In the genomic region with DNA sequence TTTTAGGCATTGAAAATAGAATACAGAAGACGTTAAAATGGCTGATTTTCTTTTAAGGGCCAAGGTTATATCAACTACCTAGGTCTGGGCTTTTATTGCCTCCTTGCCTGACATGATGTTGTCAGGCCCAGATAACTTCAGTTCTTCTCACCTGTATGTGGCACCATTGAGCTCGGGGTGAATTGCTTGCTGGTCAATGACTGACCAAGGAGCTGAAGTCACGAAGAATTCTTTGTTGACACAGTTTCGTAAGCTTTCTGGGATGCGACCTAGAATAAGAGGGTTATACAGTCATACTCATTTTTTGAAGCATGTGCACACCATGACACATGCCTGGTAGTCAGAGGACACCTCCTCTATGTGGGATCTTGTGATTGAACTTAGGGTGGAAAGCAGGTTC, we compare ENCODE assay signal across 20 mouse cellular contexts.
"Had no signal": no experiment of that assay in that cellular context is flagged by ENCODE, and none has a peak within 500 bp of the region (broad histone marks: within the 10 kb centered on the region; RNA-seq: fewer than 3 reads in every experiment).

No protein-coding gene starts in this region.

- H3K4me3 ChIP-seq: layer of hippocampus, adult 2 months; limb, embryonic 12.5 days; limb, embryonic 15.5 days; midbrain, embryonic 12.5 days; midbrain, embryonic 15.5 days; neural tube, embryonic 12.5 days; neural tube, embryonic 15.5 days; stomach, embryonic 15.5 days had no signal

- H3K27me3 ChIP-seq: limb, embryonic 12.5 days; limb, embryonic 15.5 days; midbrain, embryonic 12.5 days; midbrain, embryonic 15.5 days; neural tube, embryonic 12.5 days; neural tube, embryonic 15.5 days; stomach, embryonic 15.5 days had no signal

- H3K4me1 ChIP-seq: limb, embryonic 12.5 days; limb, embryonic 15.5 days; midbrain, embryonic 12.5 days; neural tube, embryonic 12.5 days; stomach, embryonic 15.5 days had no signal

- H3K9ac ChIP-seq: limb, embryonic 12.5 days; limb, embryonic 15.5 days; liver, embryonic 14.5 days; midbrain, embryonic 12.5 days; midbrain, embryonic 15.5 days; neural tube, embryonic 12.5 days; neural tube, embryonic 15.5 days; stomach, embryonic 15.5 days had no signal

- H3K9me3 ChIP-seq: limb, embryonic 12.5 days; limb, embryonic 15.5 days; midbrain, embryonic 12.5 days; midbrain, embryonic 15.5 days; neural tube, embryonic 12.5 days; neural tube, embryonic 15.5 days; stomach, embryonic 15.5 days had no signal

- ATAC-seq: hindbrain, postnatal 0 days; inflammation-experienced regulatory T-cells, adult 6 months; midbrain, embryonic 15.5 days had no signal

- DNase-seq: kidney, postnatal 25 days; layer of hippocampus, adult 9-11 months; lung, adult 18-20 months; retina, postnatal 1 day; right cerebral cortex, postnatal 25 days; spleen, adult 18-20 months; thymus, adult 18-20 months; thymus, postnatal 36 days had no signal

- H3K27ac ChIP-seq: hindbrain, postnatal 0 days; kidney, postnatal 0 days; layer of hippocampus, adult 2 months; limb, embryonic 12.5 days; limb, embryonic 15.5 days; liver, embryonic 14.5 days; midbrain, embryonic 12.5 days; midbrain, embryonic 15.5 days; neural tube, embryonic 12.5 days; neural tube, embryonic 15.5 days; stomach, embryonic 15.5 days had no signal

- H3K4me2 ChIP-seq: limb, embryonic 12.5 days; limb, embryonic 15.5 days; midbrain, embryonic 12.5 days; midbrain, embryonic 15.5 days; neural tube, embryonic 12.5 days; neural tube, embryonic 15.5 days; stomach, embryonic 15.5 days had no signal
